Mouse (Mus musculus) heart, embryonic 13.5 days (tissue): ENCODE measurements around the gene Smad5. TPM values are rescaled to one million over a fixed set of nuclear protein-coding genes. Genes with fewer than 3 reads are reported as not detected.

Experiments
- ATAC-seq: fragments of 200-750 bp; cut with Nextera tagmentation; 2 replicates; pipeline ENCODE4 v1.8.0; 2017; ENCODE audit warnings: moderate TSS enrichment; ENCODE audit not compliant: insufficient number of reproducible peaks, low FRiP score, low TSS enrichment; ENCODE audit errors: extremely low read depth
- H3K27ac ChIP-seq: fragments of 300-500 bp; sonication (generic); replicated peaks from 2 replicates; pipeline ENCODE4 v1.5.1; 2015; ENCODE audit warnings: moderate library complexity, mild to moderate bottlenecking, inconsistent platforms
- H3K27me3 ChIP-seq: fragments of 300-500 bp; sonication (generic); replicated peaks from 2 replicates; pipeline ENCODE4 v1.6.1; 2015; ENCODE audit warnings: mild to moderate bottlenecking, inconsistent platforms
- H3K36me3 ChIP-seq: fragments of 300-500 bp; sonication (generic); 2 replicates; pipeline ENCODE4 v1.6.1; 2015; ENCODE audit warnings: mild to moderate bottlenecking, inconsistent platforms
- H3K4me1 ChIP-seq: fragments of 300-500 bp; sonication (generic); 2 replicates; pipeline ENCODE4 v1.6.1; 2015; ENCODE audit warnings: inconsistent platforms
- H3K4me2 ChIP-seq: fragments of 300-500 bp; sonication (generic); 2 replicates; pipeline ENCODE4 v1.6.1; 2015; ENCODE audit warnings: inconsistent platforms, mild to moderate bottlenecking, moderate library complexity
- H3K4me3 ChIP-seq: fragments of 300-500 bp; sonication (generic); 2 replicates; pipeline ENCODE4 v1.5.1; 2015; ENCODE audit warnings: moderate library complexity, mild to moderate bottlenecking, inconsistent platforms
- H3K9ac ChIP-seq: fragments of 300-500 bp; sonication (generic); 2 replicates; pipeline ENCODE4 v1.6.1; 2015; ENCODE audit warnings: inconsistent platforms, mild to moderate bottlenecking, moderate library complexity
- H3K9me3 ChIP-seq: fragments of 300-500 bp; sonication (generic); 2 replicates; pipeline ENCODE4 v1.6.1; 2016; ENCODE audit warnings: inconsistent platforms
- WGBS: fragments of 180-500 bp; shearing (Covaris S2); methylation state at CpG from one replicate; pipeline ENCODE4 v1.1.7; 2015; ENCODE audit warnings: mixed read lengths; 5-methylcytosine and 5-hydroxymethylcytosine counted together
- polyA plus RNA-seq: library from polyadenylated mRNA; unstranded; fragments of >200 nt; fragmentation: Nextera tagmentation; extraction: Ambion mirVana; gene quantifications from 2 replicates; pipeline ENCODE4 v1.2.1, GENCODE M21; 2015

Smad5 gene
- polyA plus RNA-seq, 1 experiment from 2014 or later = 16.0 TPM

- WGBS = 66% methylated on average over 4 of the region's 4 CpGs
- Histone ChIP-seq H3K9me3 (no peaks in the 10 kb centered on the region), H3K4me3 (no peak overlapping the region), H3K27me3 (no peaks in the 10 kb centered on the region; the same call in 1 of the 2 replicates), H3K27ac (peak overlapping the region; percentile 53; the same call in 1 of the 2 replicates), H3K9ac (no peak overlapping the region), H3K4me1 (peaks cover 43% of the 10 kb centered on the region), H3K4me2 (0 out of 2 replicates have a peak overlapping the region, but pooled peaks have one; percentile 1), H3K36me3 (no peaks in the 10 kb centered on the region)
- ATAC-seq = no peak
Measured at GRCm38 (mm10) chr13:56681924-56682323, 20.9 kb upstream of the Smad5 start.

DNA sequence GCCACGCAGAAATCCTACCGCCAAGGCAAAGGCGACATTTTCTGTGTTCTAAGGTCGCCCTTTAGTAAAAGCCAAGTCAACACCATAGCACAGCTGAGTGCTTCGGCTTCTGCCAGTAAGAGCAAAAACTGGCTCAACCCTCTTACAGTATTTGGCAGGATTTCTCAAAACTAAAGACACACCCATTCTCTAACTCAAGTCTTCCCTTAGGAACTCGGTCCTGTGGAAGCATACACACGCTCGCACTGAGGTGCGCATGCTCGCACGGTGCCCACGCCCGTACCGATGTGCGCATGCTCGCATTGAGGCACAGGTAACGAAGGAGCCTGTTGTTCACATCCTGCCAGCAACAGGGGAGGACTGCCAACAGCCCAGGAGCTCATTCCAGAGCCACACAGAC is 20.5 kb upstream of the Smad5 start:
- H3K36me3 ChIP-seq = no peaks in the 10 kb centered on the region
- H3K27ac ChIP-seq = peak overlapping the region; percentile 53
- 0 out of 2 replicates have a peak overlapping the region, but pooled peaks have one; percentile 1 for H3K4me2 ChIP-seq
- peaks cover 39% of the 10 kb centered on the region for H3K4me1 ChIP-seq
- no peak overlapping the region for H3K9ac ChIP-seq
- 79% methylated on average over 17 of the region's 17 CpGs for WGBS
- peaks cover under 1% of the 10 kb centered on the region; the same call in 1 of the 2 replicates for H3K27me3 ChIP-seq
- ATAC-seq = no peak
- H3K9me3 ChIP-seq = no peaks in the 10 kb centered on the region
- no peak overlapping the region for H3K4me3 ChIP-seq

DNA sequence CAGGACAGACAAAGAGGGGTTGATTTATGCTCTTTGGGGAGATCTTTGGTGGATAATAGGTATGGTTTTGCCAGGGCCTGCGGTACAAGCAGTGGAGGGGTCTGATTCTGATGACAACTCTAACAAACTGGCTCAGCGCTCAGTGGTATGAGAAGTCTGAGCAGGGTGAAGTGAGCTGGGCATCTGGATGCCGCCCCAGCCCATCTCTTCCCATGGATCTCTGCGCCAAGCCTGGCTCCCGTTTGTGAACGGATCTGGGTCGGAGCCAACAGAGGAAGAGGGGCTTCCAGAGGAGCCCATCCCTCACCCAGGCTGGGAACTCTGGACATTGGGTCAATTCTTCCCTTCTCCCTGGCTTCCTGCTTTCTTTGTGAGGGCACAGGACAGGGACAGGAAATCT is 19.5 kb upstream of the Smad5 start:
- Histone ChIP-seq H3K4me2 (no peak overlapping the region), H3K9ac (no peak overlapping the region), H3K27ac (no peak overlapping the region), H3K9me3 (no peaks in the 10 kb centered on the region), H3K4me3 (no peak overlapping the region), H3K36me3 (no peaks in the 10 kb centered on the region), H3K27me3 (peaks cover 5% of the 10 kb centered on the region; the same call in 1 of the 2 replicates), H3K4me1 (peaks cover 29% of the 10 kb centered on the region)
- WGBS = 83% methylated on average over 7 of the region's 7 CpGs
- no peak for ATAC-seq

DNA sequence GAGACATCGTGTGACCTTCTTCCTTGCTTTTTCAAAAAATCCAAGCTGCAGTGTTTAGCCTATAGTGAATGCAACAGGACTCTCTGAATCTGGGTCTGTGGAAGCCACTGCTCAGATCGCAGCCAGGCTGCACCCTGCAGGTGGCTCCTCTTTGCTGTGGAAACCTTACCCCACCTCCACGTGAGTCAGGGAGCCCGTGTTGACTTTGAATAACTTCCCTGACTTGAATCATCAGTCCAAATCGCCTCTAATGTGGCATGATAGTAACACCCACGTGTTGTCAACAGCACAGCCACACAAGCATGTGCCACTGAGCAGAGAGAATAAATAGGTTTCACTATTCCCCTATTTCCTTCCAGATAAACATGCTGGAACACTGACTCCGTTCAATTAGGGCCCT is 10.8 kb upstream of the Smad5 start:
- 46% methylated on average over 7 of the region's 7 CpGs for WGBS
- H3K36me3 ChIP-seq = no peaks in the 10 kb centered on the region
- no peak for ATAC-seq
- no peak overlapping the region for H3K27ac ChIP-seq
- 0 out of 2 replicates have a peak, but pooled peaks cover 5% of the 10 kb centered on the region for H3K27me3 ChIP-seq
- H3K9ac ChIP-seq = no peak overlapping the region
- no peak overlapping the region for H3K4me2 ChIP-seq
- H3K9me3 ChIP-seq = no peaks in the 10 kb centered on the region
- H3K4me1 ChIP-seq = peaks cover 12% of the 10 kb centered on the region; the same call in 1 of the 2 replicates
- no peak overlapping the region for H3K4me3 ChIP-seq

GRCm38 (mm10) chr13:56692644-56693043 is 10.2 kb upstream of the Smad5 start:
- H3K4me3 ChIP-seq = no peak overlapping the region
- peaks cover 18% of the 10 kb centered on the region for H3K4me1 ChIP-seq
- 80% methylated on average over 6 of the region's 6 CpGs for WGBS
- no peak overlapping the region for H3K4me2 ChIP-seq
- H3K9me3 ChIP-seq = no peaks in the 10 kb centered on the region
- no peak overlapping the region for H3K27ac ChIP-seq
- no peak for ATAC-seq
- no peaks in the 10 kb centered on the region for H3K36me3 ChIP-seq
- H3K9ac ChIP-seq = no peak overlapping the region
- H3K27me3 ChIP-seq = 0 out of 2 replicates have a peak, but pooled peaks cover 1% of the 10 kb centered on the region

DNA sequence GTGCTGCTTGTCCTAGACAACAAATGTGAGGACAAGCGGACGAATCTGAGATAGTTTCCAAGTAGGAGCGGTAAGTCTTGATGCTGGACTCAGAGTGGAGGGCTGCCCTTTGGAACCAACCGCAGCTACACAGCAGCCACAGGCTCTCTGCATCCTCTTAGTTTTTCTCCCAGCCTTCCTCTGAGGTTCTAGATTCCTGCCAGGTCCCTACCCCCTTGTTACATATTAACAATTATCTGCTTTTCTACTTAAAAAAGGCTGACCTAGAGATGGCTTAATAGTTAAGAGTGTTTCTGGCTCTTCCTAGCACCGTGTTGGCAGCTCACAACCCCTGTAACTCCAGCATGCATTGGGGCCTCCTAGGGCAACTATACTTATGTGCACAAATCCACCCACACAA is 7.1 kb upstream of the Smad5 start:
- no peak overlapping the region for H3K4me3 ChIP-seq
- no peak overlapping the region for H3K27ac ChIP-seq
- no peaks in the 10 kb centered on the region for H3K36me3 ChIP-seq
- no peak for ATAC-seq
- WGBS = 80% methylated on average over 5 of the region's 5 CpGs
- no peak overlapping the region for H3K4me2 ChIP-seq
- no peaks in the 10 kb centered on the region for H3K27me3 ChIP-seq
- no peak overlapping the region for H3K9ac ChIP-seq
- no peaks in the 10 kb centered on the region for H3K9me3 ChIP-seq
- peaks cover 32% of the 10 kb centered on the region for H3K4me1 ChIP-seq

GRCm38 (mm10) chr13:56696699-56697098 is 6.1 kb upstream of the Smad5 start:
- Histone ChIP-seq H3K36me3 (no peaks in the 10 kb centered on the region), H3K9ac (0 out of 2 replicates have a peak overlapping the region, but pooled peaks have one; percentile 24), H3K27ac (no peak overlapping the region), H3K4me1 (peaks cover 36% of the 10 kb centered on the region), H3K4me3 (no peak overlapping the region), H3K4me2 (no peak overlapping the region), H3K27me3 (no peaks in the 10 kb centered on the region), H3K9me3 (no peaks in the 10 kb centered on the region)
- WGBS = 75% methylated on average over 5 of the region's 5 CpGs
- no peak for ATAC-seq

- ATAC-seq = no peak
- no peak overlapping the region for H3K4me3 ChIP-seq
- H3K4me2 ChIP-seq = no peak overlapping the region
- peaks cover 36% of the 10 kb centered on the region for H3K4me1 ChIP-seq
- H3K9me3 ChIP-seq = no peaks in the 10 kb centered on the region
- no peak overlapping the region for H3K27ac ChIP-seq
- WGBS = 83% methylated on average over 2 of the region's 2 CpGs
- H3K36me3 ChIP-seq = no peaks in the 10 kb centered on the region
- H3K9ac ChIP-seq = peak overlapping the region; percentile 52; the same call in 1 of the 2 replicates
- H3K27me3 ChIP-seq = no peaks in the 10 kb centered on the region
Measured at GRCm38 (mm10) chr13:56697171-56697570, 5.6 kb upstream of the Smad5 start.

DNA sequence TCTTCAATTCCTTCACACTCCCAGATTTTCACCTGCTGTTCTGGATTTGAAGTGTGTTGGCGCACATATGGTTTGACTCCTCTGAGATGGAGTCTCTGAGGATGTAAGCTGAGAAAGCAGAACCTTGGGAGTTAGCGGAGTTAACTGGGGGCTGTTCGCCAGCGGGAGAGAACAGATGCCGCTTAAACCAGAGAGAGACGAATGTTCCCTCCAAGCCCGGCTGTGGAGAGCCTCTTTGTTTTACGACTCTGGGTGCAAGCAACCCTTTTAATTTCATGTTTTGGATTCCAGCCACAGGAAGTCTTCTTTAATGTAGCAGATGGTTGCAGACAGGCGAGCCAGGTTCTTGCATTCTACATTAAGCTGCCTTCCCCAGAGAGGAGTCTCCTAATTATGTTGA is 4.4 kb upstream of the Smad5 start:
- peak overlapping the region; percentile 53; the same call in 1 of the 2 replicates for H3K27ac ChIP-seq

GRCm38 (mm10) chr13:56699370-56699769 is 3.4 kb upstream of the Smad5 start:
- no peaks in the 10 kb centered on the region for H3K36me3 ChIP-seq
- H3K27ac ChIP-seq = no peak overlapping the region
- no peak overlapping the region for H3K4me3 ChIP-seq
- no peaks in the 10 kb centered on the region for H3K9me3 ChIP-seq
- 86% methylated on average over 2 of the region's 2 CpGs for WGBS
- ATAC-seq = no peak
- H3K9ac ChIP-seq = no peak overlapping the region
- H3K27me3 ChIP-seq = no peaks in the 10 kb centered on the region
- no peak overlapping the region for H3K4me2 ChIP-seq
- peaks cover 44% of the 10 kb centered on the region for H3K4me1 ChIP-seq

More for the DNA sequence above, 4.4 kb upstream of the Smad5 start:
- Histone ChIP-seq H3K4me1 (peaks cover 39% of the 10 kb centered on the region), H3K4me3 (no peak overlapping the region), H3K27me3 (no peaks in the 10 kb centered on the region), H3K4me2 (peak overlapping the region; percentile 8), H3K9ac (peak overlapping the region; percentile 37), H3K36me3 (no peaks in the 10 kb centered on the region), H3K9me3 (no peaks in the 10 kb centered on the region)
- WGBS = 32% methylated on average over 9 of the region's 9 CpGs
- no peak for ATAC-seq

DNA sequence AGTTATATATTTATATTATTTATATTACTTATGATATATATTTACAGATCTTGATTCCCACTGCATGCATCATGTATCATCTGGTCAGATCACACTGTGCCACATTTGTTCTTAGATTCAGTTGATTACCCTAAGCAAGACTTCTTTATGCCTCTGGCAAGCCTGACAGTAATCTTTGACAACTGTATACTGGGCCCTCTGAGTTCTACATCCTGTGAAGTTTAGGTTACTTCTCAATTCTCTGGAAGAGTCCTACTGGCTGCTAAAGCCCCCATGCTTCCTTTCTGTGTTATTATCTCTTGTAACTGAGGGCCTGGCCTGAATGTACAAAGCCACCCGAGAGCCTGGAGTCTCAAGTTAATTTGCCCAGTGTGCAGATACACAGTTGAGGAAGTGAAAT is 1.8 kb upstream of the Smad5 start:
- Histone ChIP-seq H3K9ac (no peak overlapping the region; the same call in 1 of the 2 replicates), H3K4me2 (no peak overlapping the region), H3K4me3 (no peak overlapping the region), H3K36me3 (peaks cover 3% of the 10 kb centered on the region), H3K4me1 (peaks cover 60% of the 10 kb centered on the region), H3K27ac (no peak overlapping the region), H3K9me3 (no peaks in the 10 kb centered on the region), H3K27me3 (no peaks in the 10 kb centered on the region)
- ATAC-seq = no peak
- 56% methylated on average over 1 of the region's 1 CpGs for WGBS

- peaks cover 65% of the 10 kb centered on the region for H3K4me1 ChIP-seq
- peak overlapping the region; percentile 99 for H3K9ac ChIP-seq
- H3K27ac ChIP-seq = 0 out of 2 replicates have a peak overlapping the region, but pooled peaks have one; percentile 100
- no peak for ATAC-seq
- WGBS = 57% methylated on average over 10 of the region's 10 CpGs
- H3K4me3 ChIP-seq = no peak overlapping the region
- no peaks in the 10 kb centered on the region for H3K27me3 ChIP-seq
- peak overlapping the region; percentile 72 for H3K4me2 ChIP-seq
- H3K36me3 ChIP-seq = peaks cover 6% of the 10 kb centered on the region
- no peaks in the 10 kb centered on the region for H3K9me3 ChIP-seq
Measured at GRCm38 (mm10) chr13:56701924-56702323, 886 bp upstream of the Smad5 start.
